Mouse (Mus musculus) embryonic facial prominence, embryonic 12.5 days (tissue): ENCODE results near the gene Serpina12. TPM values are rescaled to one million over a fixed set of nuclear protein-coding genes. Genes with fewer than 3 reads are reported as not detected.

Source experiments
- ATAC-seq: fragments of 200-750 bp; cut with Nextera tagmentation; 2 replicates; pipeline ENCODE4 v1.8.0; 2017; ENCODE audit not compliant: insufficient number of reproducible peaks, insufficient read depth, low FRiP score, low TSS enrichment
- H3K27ac ChIP-seq: fragments of 300-500 bp; sonication (generic); 2 replicates; pipeline ENCODE4 v1.5.1; 2016; ENCODE audit warnings: mild to moderate bottlenecking
- H3K27me3 ChIP-seq: fragments of 300-500 bp; sonication (generic); 2 replicates; pipeline ENCODE4 v1.6.1; 2016; ENCODE audit warnings: mild to moderate bottlenecking, moderate library complexity
- H3K36me3 ChIP-seq: fragments of 300-500 bp; sonication (generic); 2 replicates; pipeline ENCODE4 v1.6.1; 2016; ENCODE audit warnings: mild to moderate bottlenecking
- H3K4me1 ChIP-seq: fragments of 300-500 bp; sonication (generic); 2 replicates; pipeline ENCODE4 v1.6.1; 2016
- H3K4me2 ChIP-seq: fragments of 300-500 bp; sonication (generic); replicated peaks from 2 replicates; pipeline ENCODE4 v1.6.1; 2016; ENCODE audit warnings: mild to moderate bottlenecking, moderate library complexity
- H3K4me3 ChIP-seq: fragments of 300-500 bp; sonication (generic); 2 replicates; pipeline ENCODE4 v1.5.1; 2016; ENCODE audit warnings: mild to moderate bottlenecking
- H3K9ac ChIP-seq: fragments of 300-500 bp; sonication (generic); 2 replicates; pipeline ENCODE4 v1.6.1; 2016; ENCODE audit warnings: mild to moderate bottlenecking, moderate library complexity
- H3K9me3 ChIP-seq: fragments of 300-500 bp; sonication (generic); 2 replicates; pipeline ENCODE4 v1.6.1; 2016; ENCODE audit warnings: mild to moderate bottlenecking, moderate library complexity
- WGBS: fragments of 180-500 bp; shearing (Covaris S2); methylation state at CpG from one replicate; pipeline ENCODE4 v1.1.7; 2016; 5-methylcytosine and 5-hydroxymethylcytosine counted together
- polyA plus RNA-seq: library from polyadenylated mRNA; unstranded; fragments of >200 nt; fragmentation: Nextera tagmentation; extraction: Ambion mirVana; gene quantifications from 2 replicates; pipeline ENCODE4 v1.2.1, GENCODE M21; 2016

Gene Serpina12
- polyA plus RNA-seq, 1 experiment from 2014 or later, result not detected

DNA sequence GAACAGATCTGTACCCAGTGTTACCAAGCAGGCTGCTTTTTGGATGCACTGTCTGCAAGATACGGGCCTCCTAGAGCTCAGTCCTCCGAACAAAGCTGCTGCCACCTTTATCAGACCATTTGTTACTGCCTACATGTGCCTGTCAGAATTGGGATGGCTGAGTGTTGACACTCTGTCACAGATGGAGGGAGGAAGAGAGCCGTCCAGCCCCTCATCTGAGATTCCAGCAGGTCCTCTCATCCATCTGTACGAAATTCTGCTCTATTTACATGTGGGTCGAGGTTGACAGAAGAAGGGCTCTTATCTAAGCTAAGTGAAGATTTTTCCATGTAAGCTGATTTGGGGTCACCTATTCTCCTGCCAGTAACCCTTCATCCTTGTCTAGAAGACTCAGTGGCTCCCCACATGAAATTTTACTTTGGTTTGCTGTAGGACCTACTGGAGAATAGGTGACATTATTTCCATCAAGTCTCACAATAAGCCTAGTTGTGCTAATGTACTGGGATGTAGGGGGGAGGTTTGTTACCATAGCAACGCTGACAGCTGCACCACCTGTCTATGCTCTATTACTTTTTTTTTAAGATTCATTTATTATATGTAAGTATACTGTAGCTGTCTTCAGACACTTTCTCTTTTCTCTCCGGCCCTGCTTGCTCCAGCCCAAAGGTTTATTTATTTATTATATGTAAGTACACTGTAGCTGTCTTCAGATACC lies 62.4 kb downstream of the Serpina12 start:
- H3K9ac ChIP-seq, result no peak overlapping the region
- no peak overlapping the region for H3K27ac ChIP-seq
- H3K36me3 ChIP-seq, result no peaks in the 10 kb centered on the region
- ATAC-seq, result no peak
- 84% methylated on average over 7 of the region's 7 CpGs for WGBS
- H3K4me2 ChIP-seq, result no peak overlapping the region
- H3K4me1 ChIP-seq, result no peaks in the 10 kb centered on the region
- H3K9me3 ChIP-seq, result no peaks in the 10 kb centered on the region
- no peak overlapping the region for H3K4me3 ChIP-seq
- H3K27me3 ChIP-seq, result no peaks in the 10 kb centered on the region

Other genes with a start within 250 kb of the Serpina12 start
- 0.18 and 0.31 TPM in 2 replicates for gene Serpina1b, start 214.1 kb downstream of the Serpina12 start, polyA plus RNA-seq
- gene Serpina1a, start 180.9 kb downstream of the Serpina12 start, polyA plus RNA-seq, result not detected in 2 replicates
- not detected in 2 replicates for gene Serpina1c, start 139.6 kb downstream of the Serpina12 start, polyA plus RNA-seq
- not detected in 2 replicates for gene Serpina1e, start 85.5 kb downstream of the Serpina12 start, polyA plus RNA-seq
- gene Serpina11, start 54.5 kb downstream of the Serpina12 start, polyA plus RNA-seq, result not detected in 2 replicates
- 0.22 TPM in 1 of 2 replicates, not detected in the other for gene Serpina9, start 30.7 kb downstream of the Serpina12 start, polyA plus RNA-seq
- gene Serpina5, start 56.7 kb upstream of the Serpina12 start, polyA plus RNA-seq, result not detected in 2 replicates
- gene Serpina3a, start 68.3 kb upstream of the Serpina12 start, polyA plus RNA-seq, result not detected in 2 replicates
- not detected in 2 replicates for gene Serpina3b, start 83.6 kb upstream of the Serpina12 start, polyA plus RNA-seq
- gene Serpina3c, start 109.4 kb upstream of the Serpina12 start, polyA plus RNA-seq, result not detected in 2 replicates
- 0.08 and 0.14 TPM in 2 replicates for gene Serpina3f, start 170.1 kb upstream of the Serpina12 start, polyA plus RNA-seq
- gene Serpina3g, start 191.8 kb upstream of the Serpina12 start, polyA plus RNA-seq, result 1.2 TPM in 2 replicates
- gene Serpina3i, start 218.7 kb upstream of the Serpina12 start, polyA plus RNA-seq, result 0.13 TPM in 1 of 2 replicates, not detected in the other